Mouse (Mus musculus): ENCODE results near the gene Yeats4. TPM values are rescaled to one million over a fixed set of nuclear protein-coding genes. Genes with fewer than 3 reads are reported as not detected.

The Yeats4 gene
- polyA plus RNA-seq, 1 experiment from 2014 or later, result 80.0 TPM

DNA sequence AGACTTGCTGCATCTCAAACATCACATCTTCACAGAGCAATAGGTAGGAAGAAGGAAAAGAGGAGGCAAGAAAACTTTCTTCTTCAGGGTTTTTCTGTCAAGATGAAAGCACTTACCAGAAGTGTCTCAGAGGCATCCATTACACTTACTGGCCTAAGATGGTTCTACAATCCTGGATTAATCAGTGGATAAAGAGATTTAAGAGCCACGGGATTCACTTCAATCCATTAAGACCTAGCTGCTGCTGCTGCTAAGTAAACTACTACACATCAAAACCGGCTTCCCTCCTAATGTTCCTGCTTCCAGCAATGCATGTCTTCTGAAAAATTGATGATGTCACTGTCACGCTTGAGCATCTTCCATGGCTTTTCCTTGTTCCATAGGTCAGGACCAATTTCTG, 27.6 kb downstream of the Yeats4 start:
- Histone ChIP-seq H3K9ac (no peak overlapping the region), H3K27ac (no peak overlapping the region), H3K4me1 (peaks cover 7% of the 10 kb centered on the region), H3K36me3 (no peaks in the 10 kb centered on the region), H3K4me2 (no peak overlapping the region), H3K9me3 (no peaks in the 10 kb centered on the region), H3K4me3 (no peak overlapping the region), H3K27me3 (no peaks in the 10 kb centered on the region)
- no peak for ATAC-seq (ENCODE audit: insufficient number of reproducible peaks, insufficient read depth, low FRiP score, low TSS enrichment, low read depth)
- 73% methylated on average over 3 of the region's 3 CpGs for WGBS

DNA sequence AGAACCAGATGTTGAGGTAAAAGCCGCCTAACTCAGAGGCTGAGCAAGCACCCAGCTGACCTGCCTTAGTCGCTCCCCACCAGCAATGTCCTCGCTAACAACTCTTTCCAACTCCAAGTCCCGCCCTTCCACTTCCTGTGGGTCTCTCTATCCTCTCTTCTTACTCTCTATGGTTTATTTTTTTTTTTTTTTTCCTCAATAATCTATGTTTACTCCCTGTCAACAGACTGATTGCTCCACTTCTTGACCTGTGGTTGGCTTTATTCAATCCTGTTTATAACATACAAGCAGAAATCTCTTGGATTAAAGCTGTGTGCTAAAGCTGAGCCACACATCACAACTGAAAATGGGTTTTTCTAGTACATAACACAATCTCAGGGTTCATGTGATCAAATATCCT, 28.6 kb downstream of the Yeats4 start:
- H3K4me2 ChIP-seq, result no peak overlapping the region
- no peak for ATAC-seq (ENCODE audit: insufficient number of reproducible peaks, insufficient read depth, low FRiP score, low TSS enrichment, low read depth)
- peaks cover 7% of the 10 kb centered on the region for H3K4me1 ChIP-seq
- WGBS, result 94% methylated on average over 4 of the region's 4 CpGs
- H3K27me3 ChIP-seq, result no peaks in the 10 kb centered on the region
- H3K36me3 ChIP-seq, result no peaks in the 10 kb centered on the region
- H3K9ac ChIP-seq, result no peak overlapping the region
- H3K27ac ChIP-seq, result no peak overlapping the region
- no peaks in the 10 kb centered on the region for H3K9me3 ChIP-seq
- no peak overlapping the region for H3K4me3 ChIP-seq

DNA sequence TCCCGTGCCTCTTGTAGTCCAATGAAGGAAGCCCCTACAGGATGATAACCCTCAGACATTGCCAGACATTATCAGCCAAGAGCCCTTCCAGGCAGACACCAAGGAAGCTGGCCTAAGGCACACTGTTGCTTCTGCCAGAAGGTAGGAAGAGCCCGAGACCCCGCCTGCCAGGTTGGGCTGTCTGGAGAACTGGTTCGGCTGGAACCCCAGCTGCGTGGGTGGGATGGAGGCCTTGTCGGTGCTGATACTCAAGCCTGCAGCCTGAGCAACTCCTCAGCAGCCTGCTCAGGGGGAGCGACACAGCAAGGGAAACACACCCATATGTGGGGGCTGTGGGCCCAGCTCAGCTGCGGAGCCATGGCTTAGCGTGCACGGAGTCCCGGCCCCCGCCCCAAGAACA, 29.3 kb downstream of the Yeats4 start:
- WGBS, result 68% methylated on average over 12 of the region's 12 CpGs
- no peaks in the 10 kb centered on the region for H3K9me3 ChIP-seq
- no peaks in the 10 kb centered on the region for H3K36me3 ChIP-seq
- no peaks in the 10 kb centered on the region for H3K27me3 ChIP-seq
- H3K4me1 ChIP-seq, result peaks cover 7% of the 10 kb centered on the region
- H3K4me2 ChIP-seq, result no peak overlapping the region
- 0 out of 2 replicates have a peak overlapping the region, but pooled peaks have one; percentile 18 for H3K27ac ChIP-seq
- no peak overlapping the region for H3K9ac ChIP-seq
- no peak overlapping the region for H3K4me3 ChIP-seq
- no peak for ATAC-seq (ENCODE audit: insufficient number of reproducible peaks, insufficient read depth, low FRiP score, low TSS enrichment, low read depth)

DNA sequence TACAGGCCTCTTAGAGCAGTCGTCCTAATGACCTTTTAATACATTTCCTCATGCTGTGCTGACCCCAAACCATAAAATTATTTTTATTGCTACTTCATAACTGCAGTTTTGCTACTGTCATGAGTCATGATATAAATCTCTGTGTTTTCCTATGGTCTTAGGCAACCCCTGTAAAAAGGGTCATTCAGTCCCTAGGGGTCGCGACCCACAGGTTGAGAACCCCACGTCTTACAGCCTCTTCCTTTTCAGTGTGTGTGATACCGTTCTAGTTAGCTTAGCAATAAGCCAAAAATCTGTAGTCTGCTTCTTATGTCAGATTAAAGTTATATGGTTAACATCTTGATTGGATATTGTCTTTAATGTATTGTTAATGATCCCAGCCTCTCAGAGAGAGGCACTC, 30.9 kb downstream of the Yeats4 start:
- Histone ChIP-seq H3K9me3 (no peaks in the 10 kb centered on the region), H3K9ac (no peak overlapping the region), H3K4me2 (no peak overlapping the region), H3K27ac (no peak overlapping the region), H3K4me3 (no peak overlapping the region), H3K4me1 (no peaks in the 10 kb centered on the region), H3K27me3 (no peaks in the 10 kb centered on the region), H3K36me3 (no peaks in the 10 kb centered on the region)
- WGBS, result 77% methylated on average over 5 of the region's 5 CpGs
- no peak for ATAC-seq (ENCODE audit: insufficient number of reproducible peaks, insufficient read depth, low FRiP score, low TSS enrichment, low read depth)

DNA sequence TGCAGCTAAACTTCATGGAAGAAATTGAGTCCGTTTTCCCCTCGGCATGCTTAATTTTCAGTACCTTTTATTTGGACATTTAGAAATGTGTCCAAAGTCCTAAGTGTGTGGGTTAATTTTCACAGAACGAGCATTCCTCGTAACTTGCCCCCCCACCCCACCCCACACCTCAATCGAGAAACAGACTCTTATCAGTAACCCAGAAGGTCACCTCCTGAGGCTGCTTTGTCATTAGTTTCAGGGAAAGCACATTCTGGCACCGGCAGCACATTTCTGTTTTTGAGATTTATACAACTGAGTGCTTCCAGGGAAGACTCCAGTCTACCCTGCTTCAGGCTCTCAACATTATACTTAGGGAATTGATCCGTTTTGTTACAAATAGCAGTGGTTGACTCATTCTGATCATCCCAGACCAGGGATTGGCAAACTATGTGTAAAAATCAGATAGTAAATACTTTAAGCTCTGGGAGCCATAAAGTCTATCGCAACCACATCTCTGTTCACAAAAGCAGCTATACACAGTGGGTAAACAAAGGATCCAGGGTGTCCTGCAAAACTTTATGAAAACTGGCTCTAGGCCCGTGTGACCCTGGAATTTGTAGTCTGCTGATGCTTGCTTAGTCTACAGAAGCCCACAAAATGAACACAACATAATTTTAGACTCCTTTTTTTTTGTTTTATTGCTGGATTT, 38.8 kb downstream of the Yeats4 start:
- Histone ChIP-seq H3K9me3 (no peaks in the 10 kb centered on the region), H3K27me3 (no peaks in the 10 kb centered on the region), H3K27ac (no peak overlapping the region), H3K4me1 (peaks cover 3% of the 10 kb centered on the region; the same call in 1 of the 2 replicates), H3K4me2 (no peak overlapping the region), H3K36me3 (no peaks in the 10 kb centered on the region), H3K9ac (no peak overlapping the region), H3K4me3 (no peak overlapping the region)
- WGBS, result 65% methylated on average over 9 of the region's 9 CpGs
- no peak for ATAC-seq (ENCODE audit: insufficient number of reproducible peaks, insufficient read depth, low FRiP score, low TSS enrichment, low read depth)

DNA sequence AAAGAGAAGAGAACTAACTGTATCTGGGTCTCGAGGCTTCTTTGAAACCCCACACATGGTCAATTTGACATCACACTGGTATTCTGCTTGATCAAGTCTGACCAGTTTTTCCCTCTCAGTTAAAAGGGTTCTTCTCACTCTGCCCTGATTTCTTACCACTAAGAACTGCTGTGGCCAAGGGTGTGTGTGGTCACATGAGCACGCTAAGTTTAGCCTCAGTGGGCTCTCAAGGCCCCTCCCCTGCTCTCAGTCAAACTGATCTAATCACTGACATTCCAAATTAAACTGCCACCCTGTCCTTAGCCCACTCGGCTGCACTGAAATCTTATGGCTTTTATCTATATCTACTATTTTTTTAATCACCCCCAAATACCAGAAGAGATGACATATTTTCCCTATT, 43.2 kb downstream of the Yeats4 start:
- 0 out of 2 replicates have a peak, but pooled peaks have one; percentile 32 for ATAC-seq (ENCODE audit: insufficient number of reproducible peaks, insufficient read depth, low FRiP score, low TSS enrichment, low read depth)
- no peak overlapping the region for H3K4me3 ChIP-seq
- H3K4me1 ChIP-seq, result peaks cover 3% of the 10 kb centered on the region; the same call in 1 of the 2 replicates
- H3K9me3 ChIP-seq, result no peaks in the 10 kb centered on the region
- no peak overlapping the region for H3K9ac ChIP-seq
- no peak overlapping the region for H3K4me2 ChIP-seq
- H3K36me3 ChIP-seq, result no peaks in the 10 kb centered on the region
- H3K27ac ChIP-seq, result peak overlapping the region; percentile 29; the same call in 1 of the 2 replicates
- 21% methylated on average over 3 of the region's 3 CpGs for WGBS
- no peaks in the 10 kb centered on the region for H3K27me3 ChIP-seq

DNA sequence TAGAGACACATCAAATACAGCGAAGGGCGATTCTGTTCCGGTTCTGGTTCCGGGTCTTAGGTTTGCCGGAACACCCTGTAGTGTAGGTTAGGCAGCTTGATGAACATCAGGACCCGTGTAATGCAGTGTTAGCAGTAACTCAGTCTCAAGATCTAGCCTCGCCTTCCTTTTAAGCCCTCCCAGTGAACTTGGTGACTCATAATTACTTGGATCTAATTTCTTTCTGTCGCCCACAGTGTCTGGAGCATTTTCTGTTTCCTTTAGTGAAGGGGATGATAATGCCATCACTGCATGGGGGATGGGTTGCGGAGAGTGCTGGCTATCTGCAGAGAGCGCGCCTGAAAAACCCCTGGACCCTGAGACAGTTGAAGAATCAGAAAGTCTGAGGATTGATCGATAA, 49.7 kb downstream of the Yeats4 start:
- Histone ChIP-seq H3K27me3 (no peaks in the 10 kb centered on the region), H3K9me3 (no peaks in the 10 kb centered on the region), H3K27ac (0 out of 2 replicates have a peak overlapping the region, but pooled peaks have one; percentile 23), H3K36me3 (no peaks in the 10 kb centered on the region), H3K4me1 (peaks cover 13% of the 10 kb centered on the region), H3K4me2 (peak overlapping the region; percentile 40), H3K4me3 (no peak overlapping the region), H3K9ac (no peak overlapping the region)
- no peak for ATAC-seq (ENCODE audit: insufficient number of reproducible peaks, insufficient read depth, low FRiP score, low TSS enrichment, low read depth)
- WGBS, result 50% methylated on average over 12 of the region's 12 CpGs

DNA sequence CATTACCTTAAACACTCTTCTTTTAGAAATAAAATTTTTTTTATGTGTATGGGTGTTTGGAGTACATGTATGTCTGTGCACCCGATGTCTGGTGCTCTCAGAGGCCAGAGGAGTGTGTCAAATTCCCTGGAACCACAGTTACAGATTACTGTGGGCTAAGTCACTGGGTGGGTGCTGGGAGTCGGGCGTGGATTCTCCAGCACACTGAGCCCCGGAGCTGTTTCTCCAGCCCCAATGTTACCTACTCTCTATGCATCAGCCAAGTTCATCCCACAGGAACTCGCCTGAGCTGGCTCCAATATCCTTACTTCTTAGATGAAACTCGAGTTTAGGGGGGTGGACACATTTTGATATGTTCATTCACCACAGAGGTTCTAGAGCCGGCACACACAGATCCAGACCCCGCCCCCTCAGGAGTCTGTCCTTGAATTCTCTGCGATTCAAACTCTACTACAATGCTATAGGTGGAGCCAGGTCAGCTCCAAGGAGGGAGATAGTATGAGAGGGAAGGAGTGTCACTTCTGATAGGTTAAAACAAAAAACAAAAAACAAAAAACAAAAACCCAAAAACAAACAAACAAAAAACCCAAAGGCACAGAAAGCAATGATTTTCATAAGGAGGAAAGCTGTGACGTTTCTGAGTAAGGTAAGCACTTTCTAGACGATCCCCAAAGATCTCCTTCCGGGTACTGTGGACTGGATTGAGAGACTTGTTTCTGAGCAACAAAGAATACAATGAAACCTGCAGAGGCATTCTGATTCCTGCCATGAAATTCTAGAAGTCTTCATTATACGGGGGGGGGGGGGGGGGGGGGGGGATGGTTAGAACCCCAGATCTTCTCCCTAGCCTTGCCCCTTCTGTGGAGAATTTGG, 50.5 kb downstream of the Yeats4 start:
- H3K27ac ChIP-seq, result no peak overlapping the region; the same call in 1 of the 2 replicates

DNA sequence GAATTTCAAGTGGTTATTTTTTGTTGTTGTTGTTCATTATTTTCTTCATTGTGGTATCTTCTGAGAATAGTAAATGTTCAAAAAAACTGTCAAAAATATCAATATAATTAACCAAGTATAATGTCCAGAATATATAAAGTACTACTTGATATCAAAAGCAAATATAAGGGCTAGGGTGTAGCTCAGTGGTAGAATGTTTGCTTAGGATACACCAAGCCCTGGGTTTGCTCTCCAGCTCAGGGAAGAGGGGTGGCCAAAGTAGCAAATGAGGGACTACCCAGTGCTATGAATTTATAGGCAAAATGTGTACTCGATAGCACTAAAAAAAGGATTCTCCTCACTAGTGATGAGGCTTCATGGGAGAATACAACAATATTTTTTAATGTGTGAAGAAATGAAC, 51.2 kb downstream of the Yeats4 start:
- no peaks in the 10 kb centered on the region for H3K9me3 ChIP-seq
- no peak overlapping the region for H3K4me2 ChIP-seq
- no peak overlapping the region for H3K27ac ChIP-seq
- 90% methylated on average over 1 of the region's 1 CpGs for WGBS
- H3K27me3 ChIP-seq, result no peaks in the 10 kb centered on the region
- ATAC-seq (ENCODE audit: insufficient number of reproducible peaks, insufficient read depth, low FRiP score, low TSS enrichment, low read depth), result no peak
- H3K36me3 ChIP-seq, result no peaks in the 10 kb centered on the region
- no peak overlapping the region for H3K9ac ChIP-seq
- H3K4me3 ChIP-seq, result no peak overlapping the region
- H3K4me1 ChIP-seq, result peaks cover 13% of the 10 kb centered on the region

More for the DNA sequence above, 50.5 kb downstream of the Yeats4 start:
- peaks cover 13% of the 10 kb centered on the region for H3K4me1 ChIP-seq
- no peaks in the 10 kb centered on the region for H3K9me3 ChIP-seq
- no peak for ATAC-seq (ENCODE audit: insufficient number of reproducible peaks, insufficient read depth, low FRiP score, low TSS enrichment, low read depth)
- H3K4me3 ChIP-seq, result peak overlapping the region; percentile 6; the same call in 1 of the 2 replicates
- no peaks in the 10 kb centered on the region for H3K27me3 ChIP-seq
- no peaks in the 10 kb centered on the region for H3K36me3 ChIP-seq
- 31% methylated on average over 13 of the region's 13 CpGs for WGBS
- no peak overlapping the region for H3K9ac ChIP-seq
- peak overlapping the region; percentile 40 for H3K4me2 ChIP-seq

DNA sequence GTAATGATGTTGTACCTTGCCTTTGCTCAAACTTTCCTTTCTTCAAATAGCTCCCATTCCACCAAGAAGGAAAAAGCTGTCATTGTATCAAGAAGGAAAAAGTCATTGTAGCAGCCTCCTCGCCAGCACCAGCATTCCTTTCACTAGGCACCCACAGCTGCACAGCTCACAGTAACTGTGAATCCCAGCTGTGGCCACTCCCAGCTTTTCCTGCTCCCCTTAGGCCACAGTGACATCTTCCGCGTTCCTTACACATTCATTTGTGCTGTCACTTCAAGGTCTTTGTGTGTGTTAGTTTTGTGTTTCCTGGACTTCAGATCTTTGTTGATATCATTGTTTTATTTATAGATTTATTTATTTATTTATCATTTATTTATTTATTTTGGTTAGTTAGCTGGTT, 52.2 kb downstream of the Yeats4 start:
- H3K9ac ChIP-seq, result no peak overlapping the region
- H3K27me3 ChIP-seq, result no peaks in the 10 kb centered on the region
- no peak overlapping the region for H3K27ac ChIP-seq
- H3K36me3 ChIP-seq, result no peaks in the 10 kb centered on the region
- no peak for ATAC-seq (ENCODE audit: insufficient number of reproducible peaks, insufficient read depth, low FRiP score, low TSS enrichment, low read depth)
- H3K4me1 ChIP-seq, result peaks cover 13% of the 10 kb centered on the region
- WGBS, result 25% methylated on average over 3 of the region's 3 CpGs
- H3K4me2 ChIP-seq, result no peak overlapping the region
- H3K4me3 ChIP-seq, result no peak overlapping the region
- H3K9me3 ChIP-seq, result no peaks in the 10 kb centered on the region

DNA sequence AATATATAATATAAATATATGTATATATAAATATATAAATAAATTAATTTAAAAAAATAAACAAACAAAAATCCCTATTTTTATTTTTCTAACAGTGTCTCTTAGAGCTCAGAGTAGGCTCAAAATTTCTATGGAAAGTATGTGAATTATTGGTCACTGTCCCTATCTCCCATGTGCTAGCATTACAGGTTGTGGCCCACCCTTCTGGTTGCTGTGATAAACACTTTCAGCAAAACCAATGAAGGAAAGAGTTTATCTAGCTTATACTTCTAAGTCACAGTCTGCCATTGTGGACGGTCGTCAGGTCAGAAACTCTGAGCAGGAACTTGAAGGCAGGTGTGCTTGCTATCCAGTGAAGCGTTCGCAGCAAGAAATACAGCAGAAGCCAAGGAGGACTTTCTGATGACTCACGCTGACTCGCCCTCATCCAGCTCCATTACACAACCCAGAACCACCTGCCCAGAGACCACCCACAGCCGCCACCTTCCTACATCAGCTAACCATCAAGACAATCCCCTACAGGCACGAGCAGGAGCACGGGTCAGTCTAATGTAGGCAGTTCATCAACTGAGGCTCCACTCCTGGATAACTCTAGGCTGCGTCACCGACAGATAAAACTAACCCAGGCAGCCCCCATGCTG, 57.4 kb downstream of the Yeats4 start:
- Histone ChIP-seq H3K4me3 (no peak overlapping the region), H3K9me3 (no peaks in the 10 kb centered on the region), H3K4me2 (no peak overlapping the region), H3K27ac (no peak overlapping the region), H3K9ac (no peak overlapping the region), H3K36me3 (no peaks in the 10 kb centered on the region), H3K4me1 (0 out of 2 replicates have a peak, but pooled peaks cover 5% of the 10 kb centered on the region), H3K27me3 (no peaks in the 10 kb centered on the region)
- WGBS, result 83% methylated on average over 11 of the region's 11 CpGs
- no peak for ATAC-seq (ENCODE audit: insufficient number of reproducible peaks, insufficient read depth, low FRiP score, low TSS enrichment, low read depth)
